Mouse (Mus musculus) liver, embryonic 16.5 days (tissue): ENCODE results near the gene Nptx1. TPM values are rescaled to one million over a fixed set of nuclear protein-coding genes. Genes with fewer than 3 reads are reported as not detected.

Source experiments
- ATAC-seq: fragments of 200-750 bp; cut with Nextera tagmentation; 2 replicates; pipeline ENCODE4 v1.8.0; 2017; ENCODE audit warnings: low read depth, mild to moderate bottlenecking, moderate number of reproducible peaks, moderate library complexity
- H3K27ac ChIP-seq: fragments of 300-500 bp; sonication (generic); 2 replicates; pipeline ENCODE4 v1.5.1; 2014; ENCODE audit warnings: mild to moderate bottlenecking, low read length
- H3K27me3 ChIP-seq: fragments of 300-500 bp; sonication (generic); 2 replicates; pipeline ENCODE4 v1.6.1; 2014; ENCODE audit warnings: low read depth, low read length, mixed read lengths; ENCODE audit not compliant: control insufficient read depth, insufficient read depth
- H3K36me3 ChIP-seq: fragments of 300-500 bp; sonication (generic); 2 replicates; pipeline ENCODE4 v1.6.1; 2014; ENCODE audit warnings: mild to moderate bottlenecking; ENCODE audit not compliant: control insufficient read depth, insufficient read depth
- H3K4me1 ChIP-seq: fragments of 300-500 bp; sonication (generic); 2 replicates; pipeline ENCODE4 v1.6.1; 2014; ENCODE audit warnings: low read depth, low read length, mixed read lengths; ENCODE audit not compliant: control insufficient read depth
- H3K4me2 ChIP-seq: fragments of 300-500 bp; sonication (generic); 2 replicates; pipeline ENCODE4 v1.6.1; 2014; ENCODE audit warnings: low read depth, low read length, mixed read lengths
- H3K4me3 ChIP-seq: fragments of 300-500 bp; sonication (generic); 2 replicates; pipeline ENCODE4 v1.5.1; 2014; ENCODE audit warnings: low read depth, mild to moderate bottlenecking, low read length
- H3K9ac ChIP-seq: fragments of 300-500 bp; sonication (generic); 2 replicates; pipeline ENCODE4 v1.6.1; 2014; ENCODE audit warnings: low read depth, low read length
- H3K9me3 ChIP-seq: fragments of 300-500 bp; sonication (generic); replicated peaks from 2 replicates; pipeline ENCODE4 v1.6.1; 2016; ENCODE audit warnings: low read length; ENCODE audit not compliant: control insufficient read depth
- WGBS: fragments of 180-500 bp; shearing (Covaris S2); extraction: QIAGEN DNeasy Blood & Tissue Kit; methylation state at CpG from one replicate; pipeline ENCODE4 v1.1.7; 2014; ENCODE audit not compliant: insufficient replicate concordance; 5-methylcytosine and 5-hydroxymethylcytosine counted together
- polyA plus RNA-seq: library from polyadenylated mRNA; unstranded; fragments of >200 nt; fragmentation: Nextera tagmentation; extraction: Ambion mirVana; gene quantifications from 2 replicates; pipeline ENCODE4 v1.2.1, GENCODE M21; 2015

Gene Nptx1
- polyA plus RNA-seq, 1 experiment from 2014 or later = 0.02 TPM

DNA sequence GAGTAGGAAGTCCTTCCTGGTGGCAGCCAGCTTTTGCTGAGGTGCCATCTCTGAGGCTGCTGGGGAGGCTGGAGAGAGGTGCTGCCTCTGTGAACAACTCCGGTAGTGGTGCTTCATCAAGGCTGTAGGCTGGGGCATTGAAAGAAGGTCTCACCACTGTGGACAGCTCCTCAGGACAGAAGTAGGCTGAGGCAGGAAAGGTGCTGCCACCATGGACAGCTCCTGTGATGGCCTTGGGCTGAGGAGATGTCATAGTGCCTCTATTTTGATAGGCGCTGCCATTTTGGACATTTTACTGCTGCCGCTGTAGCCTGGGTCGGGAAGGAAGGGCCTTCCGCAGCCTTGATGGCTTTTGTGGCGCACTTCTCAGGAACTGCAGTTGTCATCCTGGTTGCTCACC, 54.7 kb downstream of the Nptx1 start:
- H3K4me2 ChIP-seq = no peak overlapping the region
- H3K4me3 ChIP-seq = no peak overlapping the region
- no peak overlapping the region for H3K27ac ChIP-seq
- H3K4me1 ChIP-seq = peaks cover 15% of the 10 kb centered on the region
- ATAC-seq = no peak
- 86% methylated on average over 6 of the region's 6 CpGs for WGBS
- no peaks in the 10 kb centered on the region for H3K27me3 ChIP-seq
- H3K36me3 ChIP-seq = no peaks in the 10 kb centered on the region
- H3K9me3 ChIP-seq = no peaks in the 10 kb centered on the region
- H3K9ac ChIP-seq = no peak overlapping the region

- Histone ChIP-seq H3K27ac (peak overlapping the region; percentile 76), H3K4me3 (peak overlapping the region; percentile 91), H3K4me1 (peaks cover 15% of the 10 kb centered on the region), H3K9me3 (no peaks in the 10 kb centered on the region), H3K4me2 (peak overlapping the region; percentile 99), H3K36me3 (peaks cover 4% of the 10 kb centered on the region; the same call in 1 of the 2 replicates), H3K27me3 (no peaks in the 10 kb centered on the region), H3K9ac (peak overlapping the region; percentile 84)
- 6% methylated on average over 27 of the region's 27 CpGs for WGBS
- ATAC-seq = no peak
These were observed 55.9 kb downstream of the Nptx1 start for GRCm38 (mm10) chr11:119491690-119492087.

DNA sequence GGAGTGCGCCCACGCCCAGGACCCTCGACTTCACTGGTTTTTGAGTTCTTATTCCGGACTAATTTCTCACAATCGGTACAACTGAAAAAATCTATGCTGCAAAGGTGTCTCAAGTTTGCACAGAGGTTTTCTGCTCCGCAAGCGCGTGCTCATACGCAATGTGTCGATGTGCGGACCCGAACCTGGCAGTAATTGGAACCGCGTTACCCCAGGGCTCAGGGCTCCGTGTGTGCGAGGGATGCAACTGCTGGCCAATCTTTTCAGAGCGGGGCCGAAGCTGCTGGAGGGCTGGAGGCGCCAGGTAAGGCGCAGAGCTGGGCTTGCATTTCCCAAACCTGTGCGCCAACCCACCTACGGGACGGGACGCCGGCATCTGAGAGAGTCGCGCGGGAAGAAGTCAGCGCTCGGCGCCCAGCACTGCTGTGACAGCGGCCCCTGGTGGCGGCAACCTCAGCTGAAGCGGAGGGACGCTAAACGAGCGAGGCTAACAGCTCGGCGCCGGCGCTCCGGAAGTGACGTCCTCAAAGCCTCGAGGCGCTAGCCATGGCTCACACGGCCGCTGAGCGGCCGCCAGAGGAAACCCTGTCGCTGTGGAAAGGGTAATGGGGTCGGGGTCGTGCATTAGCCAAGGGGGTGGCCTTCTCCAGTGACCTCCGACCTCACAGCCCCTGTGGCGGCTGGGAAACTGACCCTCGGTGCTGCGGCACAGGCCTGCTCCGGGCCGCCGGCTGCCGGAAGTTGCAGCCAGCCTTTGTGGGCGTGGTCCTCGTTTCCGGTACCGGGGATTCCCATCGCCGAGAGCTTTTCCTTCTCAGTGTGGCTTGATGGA, 56.5 kb downstream of the Nptx1 start, which contains the start of gene Endov:
Gene Endov (plus strand): TSS at position 487 of the 829 bp plus-strand sequence.
- H3K4me2 ChIP-seq = peak within 1 kb of the TSS; percentile 99
- H3K9ac ChIP-seq = peak within 1 kb of the TSS; percentile 84
- peak within 1 kb of the TSS; percentile 76 for H3K27ac ChIP-seq
- peaks cover 4% of the 10 kb centered on the region; the same call in 1 of the 2 replicates for H3K36me3 ChIP-seq
- peak within 1 kb of the TSS; percentile 91 for H3K4me3 ChIP-seq
- no peaks in the 10 kb centered on the region for H3K9me3 ChIP-seq
- H3K27me3 ChIP-seq = no peaks in the 10 kb centered on the region
- under 1% methylated on average over 66 of the region's 66 CpGs for WGBS
- peak; percentile 96 for ATAC-seq
- peaks cover 15% of the 10 kb centered on the region for H3K4me1 ChIP-seq

Other genes with a start within 250 kb of the Nptx1 start
- gene Eif4a3, start 247.7 kb downstream of the Nptx1 start, polyA plus RNA-seq = 139 and 146 TPM in 2 replicates
- gene Card14, start 240.0 kb downstream of the Nptx1 start, polyA plus RNA-seq = 0.21 and 0.24 TPM in 2 replicates
- 1.8 and 2.0 TPM in 2 replicates for gene Sgsh, start 192.2 kb downstream of the Nptx1 start, polyA plus RNA-seq
- 2.1 and 2.3 TPM in 2 replicates for gene Slc26a11, start 192.2 kb downstream of the Nptx1 start, polyA plus RNA-seq
- 2.5 and 3.3 TPM in 2 replicates for gene Rnf213, start 154.7 kb downstream of the Nptx1 start, polyA plus RNA-seq
- 4.5 and 4.6 TPM in 2 replicates for gene Endov, start 56.4 kb downstream of the Nptx1 start, polyA plus RNA-seq
- gene Rptor, start 55.2 kb upstream of the Nptx1 start, polyA plus RNA-seq = 3.6 and 3.9 TPM in 2 replicates